Mouse (Mus musculus) embryo, embryonic 10 days (tissue): ENCODE measurements at regions not wholly inside any gene's neighbourhood (a gene's known extent, or its start where the extent isn't known, plus 50 kb on each side); places are given as distances from the start of the nearest gene placed in this dataset.
A peak's percentile ranks its signal among the peaks of the same experiment; 100 is the strongest.

ENCODE experiments used
- DNase-seq: peaks from one replicate; pipeline ENCODE4 v3.0.0-alpha.2; 2015; ENCODE audit warnings: low spot score

DNA sequence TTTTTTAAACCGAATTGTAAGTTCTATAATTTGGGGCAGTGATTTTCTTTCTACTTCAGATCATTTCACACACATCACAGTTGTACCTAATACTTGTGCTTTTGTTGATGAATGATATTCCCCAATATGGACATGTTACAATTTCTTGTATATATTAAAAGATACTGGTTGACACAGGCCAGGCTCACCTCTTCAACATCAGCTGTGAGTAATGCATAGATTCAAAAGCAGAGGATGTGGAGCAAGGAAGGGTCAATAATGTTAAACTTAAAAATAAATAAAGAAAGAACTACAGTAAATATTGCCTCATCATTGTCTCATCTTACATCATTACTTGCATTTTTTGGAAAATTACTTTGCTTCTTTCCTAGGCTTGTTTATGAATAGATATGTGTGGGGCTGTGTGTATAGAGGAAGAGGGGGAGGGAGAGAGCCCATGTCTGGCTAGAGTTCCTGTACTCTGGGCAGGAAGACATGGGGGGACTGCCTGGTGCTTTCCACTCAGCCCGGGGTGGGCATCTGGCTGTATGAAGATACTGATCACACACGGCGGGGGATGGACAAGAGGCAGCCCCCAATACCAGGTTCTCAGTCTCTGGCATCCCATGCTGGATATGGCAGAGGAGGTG lies 490.1 kb downstream of the Gm6377 start:
- no peak for DNase-seq

DNA sequence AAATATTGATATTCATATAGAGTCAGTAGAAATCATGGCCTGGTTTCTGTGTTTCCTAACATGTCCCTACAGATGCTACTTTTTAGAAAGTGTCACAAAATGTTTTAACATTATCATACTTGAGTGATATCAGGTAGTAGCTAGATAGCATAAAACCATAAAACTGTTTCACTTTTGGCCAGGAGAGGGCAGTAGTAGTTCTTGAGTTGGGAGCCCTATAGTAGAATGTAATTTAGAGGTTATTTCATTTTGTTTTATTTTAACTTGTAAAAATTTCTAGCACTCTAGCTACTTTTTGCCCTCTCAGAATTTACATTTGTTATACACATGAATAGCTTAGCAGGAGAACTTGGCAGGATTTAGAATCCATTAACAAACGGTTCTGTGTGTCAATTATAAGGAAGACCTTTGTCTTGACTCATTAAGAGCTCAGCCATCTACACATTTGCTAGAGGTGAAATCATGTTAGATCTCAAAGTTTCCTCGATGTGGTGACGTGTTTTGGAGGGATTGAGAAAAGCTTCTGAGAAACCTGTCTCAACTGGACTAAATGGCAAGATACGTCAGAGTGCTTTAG lies 538.5 kb downstream of the Gm6377 start:
- peak; percentile 21 for DNase-seq

DNA sequence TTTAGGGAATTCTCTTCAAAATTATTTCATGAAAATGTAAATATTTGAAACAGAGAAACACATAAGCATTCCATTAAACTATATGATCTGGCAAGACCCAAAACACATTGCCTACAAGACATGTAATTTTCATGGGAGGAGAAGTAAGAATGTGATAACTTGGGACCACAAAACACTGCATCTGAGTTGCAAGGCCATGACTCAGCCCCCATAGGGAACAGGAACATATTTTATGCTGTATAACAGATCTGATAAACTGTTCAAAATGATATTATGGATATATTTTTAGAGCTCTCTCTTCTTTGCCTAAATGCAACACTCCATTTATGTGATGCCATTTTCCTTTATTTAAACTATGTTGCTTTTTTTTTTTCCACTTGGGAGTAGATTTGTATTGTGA lies 539.4 kb downstream of the Gm6377 start:
- no peak for DNase-seq
